Mouse (Mus musculus): ENCODE data around the gene Ppil1. TPM values are rescaled to one million over a fixed set of nuclear protein-coding genes. Genes with fewer than 3 reads are reported as not detected.

Ppil1 gene
- 26.3 and 29.2 TPM in 2 replicates for total RNA-seq (2014; fragmentation: Nextera tagmentation)
- 79.4 and 80.9 TPM in 2 replicates for total RNA-seq (2017)
- polyA plus RNA-seq (2012): 59.1 and 91.6 TPM in 2 replicates

DNA sequence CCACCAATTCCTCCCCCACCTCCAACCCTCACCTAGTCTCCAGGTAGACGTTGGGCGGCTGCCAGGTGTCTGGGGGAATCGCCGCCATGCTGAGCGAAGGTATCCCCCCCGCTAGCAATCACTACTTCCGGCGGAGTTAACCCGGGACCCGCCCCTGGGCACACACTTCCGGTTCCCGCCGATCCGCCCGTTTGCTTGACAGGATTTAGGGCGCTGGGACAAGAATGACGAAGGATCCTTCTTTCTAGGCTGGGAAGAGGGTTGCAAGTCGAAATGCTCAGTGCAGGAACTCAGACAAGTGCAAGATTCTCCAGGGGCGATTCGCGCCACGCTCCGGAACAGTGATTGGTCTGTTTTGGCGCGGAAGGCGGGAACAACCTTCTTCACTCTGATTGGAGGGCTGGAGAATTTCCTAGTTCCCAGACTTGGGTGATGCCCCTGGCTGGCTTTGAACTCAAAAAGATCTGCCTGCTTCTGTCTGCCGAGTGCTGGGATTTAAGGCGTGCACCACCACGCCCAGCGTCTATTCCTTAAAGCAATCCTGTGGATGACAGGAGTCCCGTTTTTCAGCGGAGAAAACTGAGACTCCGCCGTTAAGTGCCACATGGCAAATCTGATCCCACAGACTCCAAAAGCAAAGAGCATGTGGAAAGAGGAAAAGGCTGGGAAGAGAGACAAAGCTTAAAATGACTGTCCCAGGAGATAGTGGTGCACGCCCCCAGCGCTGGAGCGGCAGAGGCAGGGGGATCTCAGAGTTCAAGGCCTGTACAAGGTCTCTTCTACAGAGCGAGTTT is at the start of gene Ppil1:
Gene Ppil1, minus strand, starts transcription at position 347 of the 794 bp plus-strand sequence.
- ATAC-seq (ENCODE audit: extremely low read depth, insufficient number of reproducible peaks, low FRiP score, poor library complexity, severe bottlenecking): peak; percentile 35; the same call in 1 of the 2 replicates
- TF ChIP-seq GATA2 (IDR thresholded peaks at IDR 0.05; ENCODE audit: borderline replicate concordance, low read depth, low read length): no peak
- no peak for TF ChIP-seq CTCF (IDR thresholded peaks at IDR 0.05; ENCODE audit: low read depth, low read length)
- TF ChIP-seq GATA1 (IDR thresholded peaks at IDR 0.05; ENCODE audit: borderline replicate concordance, low read length): no peak
- TF ChIP-seq TAL1 (conservative IDR thresholded peaks at IDR 0.05; ENCODE audit: low read depth, low read length): no peak
- TF ChIP-seq POLR2AphosphoS5 (IDR thresholded peaks at IDR 0.05; ENCODE audit: insufficient replicate concordance, low read depth, low read length): no peak

GRCm38 (mm10) chr17:29313300-29313699 is 49.3 kb upstream of the Ppil1 start:
- H3K4me1 ChIP-seq (ENCODE audit: insufficient read depth, low read depth, low read length): peaks cover 24% of the 10 kb centered on the region
- H3K27me3 ChIP-seq (ENCODE audit: insufficient read depth, low read length): peaks cover 15% of the 10 kb centered on the region
- H3K4me3 ChIP-seq (ENCODE audit: low read depth, low read length): no peak overlapping the region
- no peaks in the 10 kb centered on the region for H3K36me3 ChIP-seq (replicated peaks)
- ATAC-seq (ENCODE audit: extremely low read depth, insufficient number of reproducible peaks, low FRiP score, poor library complexity, severe bottlenecking): no peak
- TF ChIP-seq CTCF (IDR thresholded peaks at IDR 0.05; ENCODE audit: low read depth, low read length): 0 out of 2 replicates have a peak, but pooled peaks have one; percentile 9
- TF ChIP-seq GATA1 (IDR thresholded peaks at IDR 0.05; ENCODE audit: borderline replicate concordance, low read length): no peak
- peaks cover 2% of the 10 kb centered on the region for H3K9me3 ChIP-seq (replicated peaks)
- no peak for DNase-seq (ENCODE audit: low spot score)

More for the DNA sequence above, at the start of gene Ppil1:
- peaks cover 34% of the 10 kb centered on the region for H3K36me3 ChIP-seq (replicated peaks)
- no peaks in the 10 kb centered on the region for H3K27me3 ChIP-seq (ENCODE audit: insufficient read depth, low read length)
- H3K4me3 ChIP-seq (ENCODE audit: low read depth, low read length): peak within 1 kb of the TSS; percentile 79
- peak; percentile 85 for DNase-seq (ENCODE audit: low spot score)
- no peaks in the 10 kb centered on the region for H3K9me3 ChIP-seq (replicated peaks)
- H3K4me1 ChIP-seq (ENCODE audit: insufficient read depth, low read depth, low read length): peaks cover 60% of the 10 kb centered on the region

DNA sequence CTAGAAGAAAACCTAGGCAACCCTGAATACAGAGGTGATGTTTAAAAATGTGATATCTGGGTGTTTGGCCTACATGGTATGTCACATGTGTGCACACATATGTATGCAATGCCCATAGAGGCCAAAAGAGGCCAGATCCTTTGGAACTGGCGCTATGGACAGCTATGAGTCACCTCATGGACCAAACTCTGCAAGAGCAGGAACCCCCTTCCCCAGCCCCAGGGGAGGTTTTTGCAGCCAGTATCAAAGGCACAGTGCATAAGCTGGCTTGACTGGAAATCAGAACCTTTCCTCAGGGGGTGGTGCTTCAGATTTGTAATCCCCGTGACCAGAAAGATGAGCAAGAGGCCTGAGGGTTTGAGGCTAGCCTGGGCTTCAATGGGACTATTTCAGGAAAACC is 48.1 kb upstream of the Ppil1 start:
- DNase-seq (ENCODE audit: low spot score) (no peak), ATAC-seq (ENCODE audit: extremely low read depth, insufficient number of reproducible peaks, low FRiP score, poor library complexity, severe bottlenecking) (no peak)
- peaks cover 15% of the 10 kb centered on the region for H3K27me3 ChIP-seq (ENCODE audit: insufficient read depth, low read length)
- H3K4me1 ChIP-seq (ENCODE audit: insufficient read depth, low read depth, low read length): peaks cover 20% of the 10 kb centered on the region
- TF ChIP-seq GATA1 (IDR thresholded peaks at IDR 0.05; ENCODE audit: borderline replicate concordance, low read length): no peak
- TF ChIP-seq TAL1 (conservative IDR thresholded peaks at IDR 0.05; ENCODE audit: low read depth, low read length): no peak
- no peak for TF ChIP-seq GATA2 (IDR thresholded peaks at IDR 0.05; ENCODE audit: borderline replicate concordance, low read depth, low read length)
- no peak for TF ChIP-seq CTCF (IDR thresholded peaks at IDR 0.05; ENCODE audit: low read depth, low read length)
- TF ChIP-seq POLR2AphosphoS5 (IDR thresholded peaks at IDR 0.05; ENCODE audit: insufficient replicate concordance, low read depth, low read length): no peak
- no peaks in the 10 kb centered on the region for H3K36me3 ChIP-seq (replicated peaks)
- no peak overlapping the region for H3K4me3 ChIP-seq (ENCODE audit: low read depth, low read length)
- peaks cover 2% of the 10 kb centered on the region for H3K9me3 ChIP-seq (replicated peaks)

GRCm38 (mm10) chr17:29311602-29312001 is 47.6 kb upstream of the Ppil1 start:
- ATAC-seq (ENCODE audit: extremely low read depth, insufficient number of reproducible peaks, low FRiP score, poor library complexity, severe bottlenecking): no peak
- H3K4me1 ChIP-seq (ENCODE audit: insufficient read depth, low read depth, low read length): peaks cover 15% of the 10 kb centered on the region
- TF ChIP-seq TAL1 (conservative IDR thresholded peaks at IDR 0.05; ENCODE audit: low read depth, low read length): no peak
- TF ChIP-seq GATA2 (IDR thresholded peaks at IDR 0.05; ENCODE audit: borderline replicate concordance, low read depth, low read length): no peak
- no peak for TF ChIP-seq POLR2AphosphoS5 (IDR thresholded peaks at IDR 0.05; ENCODE audit: insufficient replicate concordance, low read depth, low read length)
- no peak for TF ChIP-seq GATA1 (IDR thresholded peaks at IDR 0.05; ENCODE audit: borderline replicate concordance, low read length)
- no peak for TF ChIP-seq CTCF (IDR thresholded peaks at IDR 0.05; ENCODE audit: low read depth, low read length)
- H3K4me3 ChIP-seq (ENCODE audit: low read depth, low read length): no peak overlapping the region
- H3K36me3 ChIP-seq (replicated peaks): no peaks in the 10 kb centered on the region
- H3K9me3 ChIP-seq (replicated peaks): peaks cover 2% of the 10 kb centered on the region
- H3K27me3 ChIP-seq (ENCODE audit: insufficient read depth, low read length): peaks cover 15% of the 10 kb centered on the region
- DNase-seq (ENCODE audit: low spot score): no peak

- no peak overlapping the region for H3K4me3 ChIP-seq (ENCODE audit: low read depth, low read length)
- TF ChIP-seq CTCF (IDR thresholded peaks at IDR 0.05; ENCODE audit: low read depth, low read length): no peak
- TF ChIP-seq GATA2 (IDR thresholded peaks at IDR 0.05; ENCODE audit: borderline replicate concordance, low read depth, low read length): no peak
- TF ChIP-seq TAL1 (conservative IDR thresholded peaks at IDR 0.05; ENCODE audit: low read depth, low read length): no peak
- no peak for TF ChIP-seq POLR2AphosphoS5 (IDR thresholded peaks at IDR 0.05; ENCODE audit: insufficient replicate concordance, low read depth, low read length)
- no peak for TF ChIP-seq GATA1 (IDR thresholded peaks at IDR 0.05; ENCODE audit: borderline replicate concordance, low read length)
- peaks cover 8% of the 10 kb centered on the region for H3K4me1 ChIP-seq (ENCODE audit: insufficient read depth, low read depth, low read length)
- no peak for ATAC-seq (ENCODE audit: extremely low read depth, insufficient number of reproducible peaks, low FRiP score, poor library complexity, severe bottlenecking)
- H3K36me3 ChIP-seq (replicated peaks): no peaks in the 10 kb centered on the region
- H3K27me3 ChIP-seq (ENCODE audit: insufficient read depth, low read length): peaks cover 18% of the 10 kb centered on the region
- H3K9me3 ChIP-seq (replicated peaks): peaks cover 2% of the 10 kb centered on the region
- no peak for DNase-seq (ENCODE audit: low spot score)
These were observed 46.2 kb upstream of the Ppil1 start for GRCm38 (mm10) chr17:29310056-29310623.

- ATAC-seq (ENCODE audit: extremely low read depth, insufficient number of reproducible peaks, low FRiP score, poor library complexity, severe bottlenecking) (no peak), DNase-seq (ENCODE audit: low spot score) (no peak)
- Histone ChIP-seq H3K36me3 (replicated peaks) (peaks cover 27% of the 10 kb centered on the region), H3K9me3 (replicated peaks) (no peaks in the 10 kb centered on the region), H3K27me3 (ENCODE audit: insufficient read depth, low read length) (peaks cover 13% of the 10 kb centered on the region; the same call in 1 of the 2 replicates), H3K4me3 (ENCODE audit: low read depth, low read length) (no peak overlapping the region), H3K4me1 (ENCODE audit: insufficient read depth, low read depth, low read length) (peaks cover 10% of the 10 kb centered on the region)
- no peak for TF ChIP-seq GATA1 (IDR thresholded peaks at IDR 0.05; ENCODE audit: borderline replicate concordance, low read length)
- no peak for TF ChIP-seq TAL1 (conservative IDR thresholded peaks at IDR 0.05; ENCODE audit: low read depth, low read length)
- TF ChIP-seq POLR2AphosphoS5 (IDR thresholded peaks at IDR 0.05; ENCODE audit: insufficient replicate concordance, low read depth, low read length): no peak
- no peak for TF ChIP-seq CTCF (IDR thresholded peaks at IDR 0.05; ENCODE audit: low read depth, low read length)
These were observed 41.9 kb upstream of the Ppil1 start for GRCm38 (mm10) chr17:29305871-29306270.

Measured in G1E (cell line).